Mouse (Mus musculus): ENCODE measurements around the gene Kif26b.

Gene Kif26b

GRCm38 (mm10) chr1:178728256-178728655 is 199.3 kb downstream of the Kif26b start:
- no peak for DNase-seq (ENCODE audit: low read depth, low spot score)
- Histone ChIP-seq H3K36me3 (ENCODE audit: control insufficient read depth, insufficient read depth, low read length, poor library complexity, severe bottlenecking) (no peaks in the 10 kb centered on the region), H3K27me3 (ENCODE audit: control insufficient read depth, insufficient read depth, low read length, poor library complexity, severe bottlenecking) (no peaks in the 10 kb centered on the region; the same call in 1 of the 2 replicates)

- DNase-seq (ENCODE audit: low read depth, low spot score), result no peak
- no peaks in the 10 kb centered on the region for H3K36me3 ChIP-seq (ENCODE audit: control insufficient read depth, insufficient read depth, low read length, poor library complexity, severe bottlenecking)
- no peaks in the 10 kb centered on the region; the same call in 1 of the 2 replicates for H3K27me3 ChIP-seq (ENCODE audit: control insufficient read depth, insufficient read depth, low read length, poor library complexity, severe bottlenecking)
These were observed 201.3 kb downstream of the Kif26b start for GRCm38 (mm10) chr1:178730271-178730670.

GRCm38 (mm10) chr1:178733035-178733434 is 204.1 kb downstream of the Kif26b start:
- no peaks in the 10 kb centered on the region; the same call in 1 of the 2 replicates for H3K27me3 ChIP-seq (ENCODE audit: control insufficient read depth, insufficient read depth, low read length, poor library complexity, severe bottlenecking)
- no peaks in the 10 kb centered on the region for H3K36me3 ChIP-seq (ENCODE audit: control insufficient read depth, insufficient read depth, low read length, poor library complexity, severe bottlenecking)
- no peak for DNase-seq (ENCODE audit: low read depth, low spot score)

GRCm38 (mm10) chr1:178734576-178734975 is 205.7 kb downstream of the Kif26b start:
- no peak for DNase-seq (ENCODE audit: low read depth, low spot score)
- Histone ChIP-seq H3K27me3 (ENCODE audit: control insufficient read depth, insufficient read depth, low read length, poor library complexity, severe bottlenecking) (no peaks in the 10 kb centered on the region; the same call in 1 of the 2 replicates), H3K36me3 (ENCODE audit: control insufficient read depth, insufficient read depth, low read length, poor library complexity, severe bottlenecking) (no peaks in the 10 kb centered on the region)

- no peak for DNase-seq (ENCODE audit: low read depth, low spot score)
- Histone ChIP-seq H3K36me3 (ENCODE audit: control insufficient read depth, insufficient read depth, low read length, poor library complexity, severe bottlenecking) (no peaks in the 10 kb centered on the region), H3K27me3 (ENCODE audit: control insufficient read depth, insufficient read depth, low read length, poor library complexity, severe bottlenecking) (no peaks in the 10 kb centered on the region)
These were observed 208.0 kb downstream of the Kif26b start for GRCm38 (mm10) chr1:178736931-178737330.

- no peaks in the 10 kb centered on the region for H3K36me3 ChIP-seq (ENCODE audit: control insufficient read depth, insufficient read depth, low read length, poor library complexity, severe bottlenecking)
- H3K27me3 ChIP-seq (ENCODE audit: control insufficient read depth, insufficient read depth, low read length, poor library complexity, severe bottlenecking), result no peaks in the 10 kb centered on the region
- no peak for DNase-seq (ENCODE audit: low read depth, low spot score)
These were observed 214.9 kb downstream of the Kif26b start for GRCm38 (mm10) chr1:178743820-178744219.

- H3K36me3 ChIP-seq (ENCODE audit: control insufficient read depth, insufficient read depth, low read length, poor library complexity, severe bottlenecking), result no peaks in the 10 kb centered on the region
- no peaks in the 10 kb centered on the region for H3K27me3 ChIP-seq (ENCODE audit: control insufficient read depth, insufficient read depth, low read length, poor library complexity, severe bottlenecking)
These were observed 215.6 kb downstream of the Kif26b start for GRCm38 (mm10) chr1:178744526-178744925.

GRCm38 (mm10) chr1:178744961-178745360 is 216.0 kb downstream of the Kif26b start:
- no peak for DNase-seq (ENCODE audit: low read depth, low spot score)
- Histone ChIP-seq H3K36me3 (ENCODE audit: control insufficient read depth, insufficient read depth, low read length, poor library complexity, severe bottlenecking) (no peaks in the 10 kb centered on the region), H3K27me3 (ENCODE audit: control insufficient read depth, insufficient read depth, low read length, poor library complexity, severe bottlenecking) (no peaks in the 10 kb centered on the region)

More at GRCm38 (mm10) chr1:178744526-178744925, 215.6 kb downstream of the Kif26b start:
- no peak for DNase-seq (ENCODE audit: low read depth, low spot score)

GRCm38 (mm10) chr1:178745471-178745870 is 216.5 kb downstream of the Kif26b start:
- no peak for DNase-seq (ENCODE audit: low read depth, low spot score)
- Histone ChIP-seq H3K36me3 (ENCODE audit: control insufficient read depth, insufficient read depth, low read length, poor library complexity, severe bottlenecking) (no peaks in the 10 kb centered on the region), H3K27me3 (ENCODE audit: control insufficient read depth, insufficient read depth, low read length, poor library complexity, severe bottlenecking) (no peaks in the 10 kb centered on the region)

- no peaks in the 10 kb centered on the region for H3K36me3 ChIP-seq (ENCODE audit: control insufficient read depth, insufficient read depth, low read length, poor library complexity, severe bottlenecking)
- no peaks in the 10 kb centered on the region for H3K27me3 ChIP-seq (ENCODE audit: control insufficient read depth, insufficient read depth, low read length, poor library complexity, severe bottlenecking)
- no peak for DNase-seq (ENCODE audit: low read depth, low spot score)
These were observed 218.6 kb downstream of the Kif26b start for GRCm38 (mm10) chr1:178747279-178748221.

GRCm38 (mm10) chr1:178748222-178748600 is 219.3 kb downstream of the Kif26b start:
- no peak for DNase-seq (ENCODE audit: low read depth, low spot score)
- no peaks in the 10 kb centered on the region for H3K36me3 ChIP-seq (ENCODE audit: control insufficient read depth, insufficient read depth, low read length, poor library complexity, severe bottlenecking)
- H3K27me3 ChIP-seq (ENCODE audit: control insufficient read depth, insufficient read depth, low read length, poor library complexity, severe bottlenecking), result no peaks in the 10 kb centered on the region

- Histone ChIP-seq H3K27me3 (ENCODE audit: control insufficient read depth, insufficient read depth, low read length, poor library complexity, severe bottlenecking) (no peaks in the 10 kb centered on the region), H3K36me3 (ENCODE audit: control insufficient read depth, insufficient read depth, low read length, poor library complexity, severe bottlenecking) (no peaks in the 10 kb centered on the region)
- DNase-seq (ENCODE audit: low read depth, low spot score), result no peak
These were observed 219.7 kb downstream of the Kif26b start for GRCm38 (mm10) chr1:178748617-178749016.

GRCm38 (mm10) chr1:178749786-178750185 is 220.9 kb downstream of the Kif26b start:
- H3K36me3 ChIP-seq (ENCODE audit: control insufficient read depth, insufficient read depth, low read length, poor library complexity, severe bottlenecking), result no peaks in the 10 kb centered on the region
- H3K27me3 ChIP-seq (ENCODE audit: control insufficient read depth, insufficient read depth, low read length, poor library complexity, severe bottlenecking), result no peaks in the 10 kb centered on the region
- no peak for DNase-seq (ENCODE audit: low read depth, low spot score)

GRCm38 (mm10) chr1:178758441-178758840 is 229.5 kb downstream of the Kif26b start:
- Histone ChIP-seq H3K36me3 (ENCODE audit: control insufficient read depth, insufficient read depth, low read length, poor library complexity, severe bottlenecking) (no peaks in the 10 kb centered on the region), H3K27me3 (ENCODE audit: control insufficient read depth, insufficient read depth, low read length, poor library complexity, severe bottlenecking) (no peaks in the 10 kb centered on the region)
- no peak for DNase-seq (ENCODE audit: low read depth, low spot score)

GRCm38 (mm10) chr1:178762125-178762741 is 233.3 kb downstream of the Kif26b start:
- H3K36me3 ChIP-seq (ENCODE audit: control insufficient read depth, insufficient read depth, low read length, poor library complexity, severe bottlenecking), result no peaks in the 10 kb centered on the region
- DNase-seq (ENCODE audit: low read depth, low spot score), result no peak
- no peaks in the 10 kb centered on the region for H3K27me3 ChIP-seq (ENCODE audit: control insufficient read depth, insufficient read depth, low read length, poor library complexity, severe bottlenecking)

All from splenic B cell, adult 2 months (primary cell).